Mouse (Mus musculus) gastrocnemius, adult 18-20 months (tissue): Measurements from ENCODE around the gene Ttc33. TPM values are rescaled to one million over a fixed set of nuclear protein-coding genes. Genes with fewer than 3 reads are reported as not detected.

ENCODE experiments used
- DNase-seq: peaks from one replicate; pipeline ENCODE4 v3.0.0; 2021; ENCODE audit warnings: low spot score
- total RNA-seq, 2 experiments: library from RNA; stranded (reverse); gene quantifications; 2 replicates each; pipeline ENCODE4 v1.2.3; 2021

The Ttc33 gene
- total RNA-seq, 2 experiments from 2014 or later: 69.0 to 74.1 TPM

DNA sequence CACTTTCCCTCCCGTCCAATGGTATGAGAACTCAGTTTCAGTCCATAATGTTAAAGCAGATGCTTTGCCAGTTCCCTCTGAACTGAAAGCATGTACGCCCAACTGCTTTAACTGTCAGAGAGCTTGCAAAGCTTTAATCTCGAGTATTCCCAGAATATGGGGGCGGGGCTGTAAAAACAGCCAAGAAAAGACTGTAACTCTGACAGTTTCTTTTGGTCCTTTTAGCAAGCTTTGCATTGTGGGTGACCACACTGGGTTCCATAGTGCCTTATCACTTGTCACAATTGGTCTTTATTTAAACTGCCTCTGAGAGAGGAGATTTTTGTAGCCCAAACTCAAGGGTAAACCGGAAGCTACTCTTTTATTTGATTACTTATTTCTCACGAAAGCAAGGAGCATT is 54.6 kb downstream of the Ttc33 start:
- DNase-seq: no peak

DNA sequence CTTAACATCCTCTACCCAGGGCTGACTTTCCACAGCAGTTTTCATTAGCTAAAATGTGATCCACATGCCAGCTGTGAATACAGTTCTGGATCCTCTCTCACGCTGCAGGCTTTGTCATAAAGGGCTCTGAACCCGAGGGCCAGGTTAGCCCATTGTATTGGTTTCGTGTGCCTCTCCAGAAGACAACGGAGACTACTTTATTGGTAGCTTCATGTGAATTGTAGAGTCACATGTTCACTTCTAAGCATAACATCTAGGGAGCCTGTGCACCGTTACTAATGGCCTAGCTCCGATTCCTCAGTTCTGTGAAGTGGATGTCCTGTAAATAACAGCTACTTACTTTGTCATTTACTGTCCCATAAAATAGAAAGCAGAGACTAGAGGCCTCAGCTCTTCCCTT is 55.0 kb downstream of the Ttc33 start:
- DNase-seq: no peak

GRCm38 (mm10) chr15:5241304-5242201 is 56.2 kb downstream of the Ttc33 start:
- peak; percentile 23 for DNase-seq

- no peak for DNase-seq
Measured at GRCm38 (mm10) chr15:5242241-5243035, 57.1 kb downstream of the Ttc33 start.

DNA sequence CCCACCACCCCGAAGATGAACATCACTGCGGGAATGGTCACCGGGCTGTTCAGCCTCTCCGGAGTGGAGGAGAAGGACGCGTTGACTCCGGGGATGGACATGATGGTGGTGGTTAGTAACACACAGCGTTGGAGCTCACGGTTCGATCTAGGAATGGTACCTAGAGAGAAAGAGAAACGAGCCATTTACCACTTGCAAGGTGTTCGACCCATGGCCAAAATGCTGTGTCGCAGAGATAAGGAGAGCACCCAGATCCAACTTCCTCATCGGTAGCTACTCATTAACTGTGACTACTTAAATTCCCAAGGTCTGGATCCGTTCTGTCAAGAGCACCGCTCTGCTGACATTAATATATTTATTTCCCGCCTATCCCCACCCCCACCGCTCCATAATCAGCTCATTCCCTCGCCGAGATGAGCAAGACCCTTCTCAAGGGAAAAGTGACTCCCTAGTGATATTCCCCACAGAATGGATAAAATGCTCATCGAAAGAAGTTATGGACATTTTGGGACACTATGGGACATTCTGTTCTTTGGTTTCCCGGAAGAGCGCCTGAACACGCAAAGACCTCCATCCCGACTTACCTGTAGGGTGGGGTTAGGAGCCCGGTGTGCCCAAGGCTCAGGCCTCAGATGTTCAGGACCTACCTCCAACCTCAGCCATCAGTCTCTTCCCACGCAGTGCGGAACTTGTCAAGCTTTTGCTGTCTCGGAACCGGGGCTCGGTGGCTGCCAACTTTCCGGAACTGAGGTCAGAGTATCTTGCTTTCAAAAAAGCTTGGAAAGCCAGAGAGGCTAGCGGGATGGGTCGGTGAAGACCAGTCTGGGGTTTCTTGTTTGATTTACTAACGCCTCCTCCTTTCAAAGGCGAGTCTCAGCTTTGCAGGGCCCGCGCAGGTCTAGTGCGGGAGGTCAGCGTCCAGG is 58.0 kb downstream of the Ttc33 start:
- no peak for DNase-seq

DNA sequence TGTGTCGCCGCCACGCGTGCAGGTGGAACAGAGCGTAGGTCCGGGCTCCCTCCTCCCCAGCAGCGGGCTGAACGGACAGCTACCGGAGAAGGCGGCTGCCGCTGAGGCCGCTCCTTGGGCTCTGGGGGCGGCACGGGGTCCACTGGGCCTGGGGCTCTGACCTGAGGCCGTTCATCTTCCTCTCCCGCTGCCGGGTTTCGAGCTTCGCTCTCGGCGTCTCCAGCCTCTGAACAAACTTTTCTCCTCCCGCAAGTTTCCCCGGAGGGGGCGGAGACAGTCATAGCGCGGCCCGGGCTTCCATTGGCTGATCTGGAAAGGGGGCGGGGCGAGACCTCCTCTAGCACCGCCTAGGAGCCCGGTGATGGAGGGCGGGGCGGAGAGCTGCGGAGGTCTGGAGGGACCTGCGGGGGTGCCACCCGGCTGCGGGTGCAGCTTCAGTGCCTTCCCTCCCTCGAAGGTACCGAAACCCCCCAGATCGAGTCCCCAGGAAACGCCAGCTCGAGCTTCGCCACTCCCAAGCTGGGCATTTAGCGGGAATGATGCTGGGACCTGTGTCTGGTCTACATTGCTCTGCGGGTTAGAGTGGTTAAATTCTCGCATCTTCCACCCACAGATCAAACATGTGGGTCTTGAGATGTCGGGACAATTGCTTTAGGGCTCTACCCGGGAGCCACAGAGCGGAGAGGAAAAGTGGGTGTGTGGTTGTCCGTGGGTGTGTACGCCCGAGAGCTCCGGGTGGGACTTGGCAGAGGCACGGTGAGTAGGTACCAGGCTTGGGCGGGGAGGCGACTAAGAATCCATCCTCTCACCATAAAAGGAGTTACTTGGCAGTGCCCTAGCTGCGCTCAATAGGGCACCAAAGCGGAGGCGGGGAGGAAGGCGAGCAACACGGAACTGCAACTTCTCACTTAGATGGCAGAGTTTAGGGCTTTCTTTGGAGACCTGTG is 58.9 kb downstream of the Ttc33 start, which contains the start of gene Ptger4:
Ptger4 (minus strand) TSS at position 229 of the 947 bp plus-strand sequence.
- peak; percentile 93 for DNase-seq

GRCm38 (mm10) chr15:5250182-5250581 is 64.9 kb downstream of the Ttc33 start:
- no peak for DNase-seq

DNA sequence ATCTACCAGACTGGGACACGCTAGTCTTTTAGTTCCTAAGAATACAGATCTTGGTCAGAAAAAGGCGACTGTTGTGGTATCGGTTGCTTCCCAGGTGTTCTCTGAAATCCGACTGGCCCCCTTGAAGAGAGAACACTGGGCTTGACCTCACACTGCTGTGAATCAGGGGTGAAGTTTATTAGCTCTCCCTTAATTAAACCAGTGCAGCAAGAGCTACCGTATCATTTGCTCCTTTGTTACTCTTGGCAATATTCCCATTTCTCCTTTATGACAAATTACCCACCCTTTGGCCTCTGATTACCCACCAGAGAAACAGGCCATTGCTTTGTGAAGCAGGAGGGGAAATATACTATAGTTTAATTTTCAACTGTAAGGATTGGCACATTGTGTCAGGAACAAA is 74.9 kb downstream of the Ttc33 start:
- no peak for DNase-seq

DNA sequence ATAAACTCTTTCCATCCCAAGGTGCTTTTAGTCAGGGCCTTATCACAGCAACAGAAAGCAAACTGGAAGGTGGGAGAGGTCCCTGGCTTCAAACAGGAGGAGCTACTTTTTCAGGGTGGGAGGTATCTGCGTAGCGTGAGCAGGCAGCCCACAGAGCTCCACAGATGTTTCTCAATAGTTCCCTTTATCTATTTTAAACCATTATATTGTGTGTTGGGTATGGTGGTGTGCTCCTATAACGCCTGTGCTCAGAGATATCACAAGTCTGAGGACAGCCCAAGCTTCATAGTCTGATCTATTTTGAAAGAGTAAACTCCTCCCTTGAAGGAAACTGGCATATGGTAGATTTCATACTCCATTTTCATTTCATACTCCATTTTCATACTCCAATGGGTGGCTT is 75.7 kb downstream of the Ttc33 start:
- DNase-seq: no peak

- no peak for DNase-seq
Measured at GRCm38 (mm10) chr15:5262095-5262667, 76.9 kb downstream of the Ttc33 start.

DNA sequence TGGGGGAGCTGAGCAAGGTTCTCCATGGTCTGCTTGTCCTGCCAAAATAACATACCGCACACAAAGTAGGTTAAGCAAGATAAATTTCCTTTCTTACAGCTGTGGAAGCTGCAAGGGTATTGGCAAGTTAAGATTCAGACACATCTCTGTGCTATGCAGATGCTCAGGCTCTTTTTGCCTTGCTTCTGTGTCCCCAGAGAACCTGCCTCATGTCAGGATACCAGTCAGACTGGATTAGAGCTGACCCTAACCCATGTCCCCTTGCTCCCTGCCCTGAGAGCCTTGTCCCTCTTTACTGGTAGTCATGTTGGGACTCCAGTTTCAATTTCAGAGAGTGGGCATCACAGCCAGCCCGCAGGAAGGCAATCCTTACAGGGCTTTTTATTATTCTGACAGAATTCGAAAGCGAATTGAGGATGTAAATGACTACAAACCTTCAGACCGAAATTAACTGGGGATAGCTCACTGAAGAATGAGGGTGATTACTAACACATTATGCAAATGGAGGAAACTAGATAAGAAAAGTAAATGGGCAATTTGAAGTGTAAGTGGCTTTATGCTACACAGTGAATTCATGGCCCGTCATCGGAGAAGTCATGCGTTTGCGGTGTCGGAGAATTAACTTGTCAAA is 77.7 kb downstream of the Ttc33 start:
- no peak for DNase-seq

DNA sequence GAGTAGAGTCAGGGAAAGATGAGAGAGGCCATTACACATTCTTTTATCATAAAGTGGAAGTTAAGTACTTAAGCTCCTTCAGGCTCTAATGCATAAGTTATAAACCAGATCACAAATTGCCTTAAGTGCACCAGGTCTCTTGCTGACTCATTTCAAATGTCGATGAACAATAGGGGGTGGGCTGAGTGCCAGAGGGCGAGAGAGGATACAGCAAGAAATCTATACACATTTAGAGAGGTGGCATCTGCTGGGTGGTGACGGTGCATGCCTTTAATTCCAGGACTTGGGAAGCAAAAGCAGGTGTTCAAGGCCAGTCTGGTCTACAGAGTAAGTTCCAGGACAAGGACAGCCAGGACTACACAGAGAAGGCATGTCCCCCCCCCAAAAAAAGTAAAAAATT is 80.8 kb downstream of the Ttc33 start:
- no peak for DNase-seq

Other genes starting within 250 kb of the Ttc33 start
- gene C7, start 121.8 kb upstream of the Ttc33 start, total RNA-seq: 1 to 10 TPM; 1.7 to 5.1 TPM
- gene Card6, start 77.0 kb upstream of the Ttc33 start, total RNA-seq: 1 to 10 TPM; 2.4 to 2.7 TPM
- 100 to 1,000 TPM; 186 to 194 TPM for gene Rpl37, start 68.9 kb upstream of the Ttc33 start, total RNA-seq
- 10 to 100 TPM; 10.2 to 10.8 TPM for gene Prkaa1, start 41.7 kb upstream of the Ttc33 start, total RNA-seq
- under 1 TPM; 0.46 to 0.66 TPM for gene Ptger4, start 58.7 kb downstream of the Ttc33 start, total RNA-seq